Mouse (Mus musculus) v-Abl transformed pro-B cells (cell line): Measurements from ENCODE around the gene Olfr173.

Source experiments
- in situ Hi-C, 2 experiments: fragments of 400-800 bp; cut with MboI; formaldehyde crosslinking; loops; one replicate each; pipeline ENCODE4 v1.15.1; 2025; ENCODE audit not compliant: unreplicated experiment in 2 of 2

Olfr173 gene

GRCm38 (mm10) chr16:58800168-58800567 is at the start of gene Olfr173:
Gene Olfr173 (minus strand): TSS chr16:58800268.
- in situ Hi-C loops, result loop anchor here in 1 of 2 experiments (5.0 kb wide), 1 partner anchor 48 kb away; no protein-coding TSS in a partner anchor

GRCm38 (mm10) chr16:58826732-58827319 is 26.8 kb upstream of the Olfr173 start, which contains the start of gene Olfr175-ps1:
Gene Olfr175-ps1 (minus strand): TSS chr16:58826782.
- in situ Hi-C loops, result no loop called here

GRCm38 (mm10) chr16:58763076-58763475 is 37.0 kb downstream of the Olfr173 start, which contains the start of gene Olfr172:
Gene Olfr172 (minus strand): TSS chr16:58763176.
- in situ Hi-C loops, result loop anchor here (10.0 to 25.0 kb wide), 3 partner anchors 476 to 624 kb away; no protein-coding TSS in a partner anchor

GRCm38 (mm10) chr16:58756191-58756590 is 43.9 kb downstream of the Olfr173 start:
- in situ Hi-C loops, result loop anchor here (25.0 kb wide), 2 partner anchors 469 to 631 kb away; no protein-coding TSS in a partner anchor

GRCm38 (mm10) chr16:58751314-58751713 is 48.8 kb downstream of the Olfr173 start:
- in situ Hi-C loops, result loop anchor here (5.0 to 25.0 kb wide), 5 partner anchors 51 to 636 kb away; partner anchors contain the start of gene Olfr173 (in 1 of the 2)

- in situ Hi-C loops, result no loop called here
These were observed 53.4 kb downstream of the Olfr173 start for GRCm38 (mm10) chr16:58746715-58747114.
